Mouse (Mus musculus) neural tube, embryonic 14.5 days (tissue): Measurements from ENCODE around the gene Ppfibp1. TPM values are rescaled to one million over a fixed set of nuclear protein-coding genes. Genes with fewer than 3 reads are reported as not detected.

Source experiments
- ATAC-seq: fragments of 200-750 bp; cut with Nextera tagmentation; 2 replicates; pipeline ENCODE4 v1.8.0; 2017; ENCODE audit warnings: low read depth, mild to moderate bottlenecking, moderate TSS enrichment, moderate library complexity
- H3K27ac ChIP-seq: fragments of 300-500 bp; sonication (generic); 2 replicates; pipeline ENCODE4 v1.5.1; 2014; ENCODE audit warnings: low read depth, mild to moderate bottlenecking, control low read depth, low read length, moderate library complexity, mixed read lengths
- H3K27me3 ChIP-seq: fragments of 300-500 bp; sonication (generic); 2 replicates; pipeline ENCODE4 v1.6.1; 2014; ENCODE audit warnings: low read length; ENCODE audit not compliant: control insufficient read depth, insufficient read depth
- H3K36me3 ChIP-seq: fragments of 300-500 bp; sonication (generic); 2 replicates; pipeline ENCODE4 v1.6.1; 2014; ENCODE audit warnings: low read length, mixed read lengths; ENCODE audit not compliant: control insufficient read depth, insufficient read depth
- H3K4me1 ChIP-seq: fragments of 300-500 bp; sonication (generic); 2 replicates; pipeline ENCODE4 v1.6.1; 2014; ENCODE audit warnings: low read length; ENCODE audit not compliant: control insufficient read depth, insufficient read depth
- H3K4me2 ChIP-seq: fragments of 300-500 bp; sonication (generic); 2 replicates; pipeline ENCODE4 v1.6.1; 2014; ENCODE audit warnings: mild to moderate bottlenecking, low read depth, low read length, control low read depth
- H3K4me3 ChIP-seq: fragments of 300-500 bp; sonication (generic); 2 replicates; pipeline ENCODE4 v1.5.1; 2014; ENCODE audit warnings: low read depth, low read length, control low read depth, mixed read lengths
- H3K9ac ChIP-seq: fragments of 300-500 bp; sonication (generic); replicated peaks from 2 replicates; pipeline ENCODE4 v1.6.1; 2014; ENCODE audit warnings: low read depth, mild to moderate bottlenecking, control low read depth, low read length, mixed read lengths
- H3K9me3 ChIP-seq: fragments of 300-500 bp; sonication (generic); 2 replicates; pipeline ENCODE4 v1.6.1; 2016; ENCODE audit warnings: low read length; ENCODE audit not compliant: control insufficient read depth
- WGBS: fragments of 180-500 bp; shearing (Covaris S2); extraction: QIAGEN DNeasy Blood & Tissue Kit; methylation state at CpG from one replicate; pipeline ENCODE4 v1.1.7; 2014; 5-methylcytosine and 5-hydroxymethylcytosine counted together
- polyA plus RNA-seq: library from polyadenylated mRNA; unstranded; fragments of >200 nt; fragmentation: Nextera tagmentation; extraction: Ambion mirVana; gene quantifications from 2 replicates; pipeline ENCODE4 v1.2.1, GENCODE M21; 2014

Ppfibp1 gene
- polyA plus RNA-seq, 1 experiment from 2014 or later: 8.5 TPM

DNA sequence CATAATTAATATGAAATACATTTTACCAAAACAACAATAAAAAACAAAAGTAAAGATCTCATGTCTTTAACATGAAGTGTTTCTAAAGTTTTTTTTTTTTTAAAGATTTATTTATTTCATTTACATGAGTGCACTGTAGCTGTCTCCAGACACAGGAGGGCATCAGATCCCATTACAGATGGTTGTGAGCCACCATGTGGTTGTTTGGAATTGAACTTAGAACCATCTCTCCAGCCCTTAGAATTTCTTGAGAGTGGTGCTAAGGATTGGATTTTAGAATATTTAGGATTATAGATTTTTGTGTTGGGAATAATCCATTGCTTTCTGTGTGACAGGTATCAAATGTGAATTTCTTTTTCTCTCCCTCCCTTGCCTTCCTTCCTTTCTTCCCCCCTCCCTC, 55.7 kb downstream of the Ppfibp1 start:
- Histone ChIP-seq H3K27ac (no peak overlapping the region), H3K4me3 (no peak overlapping the region), H3K9ac (no peak overlapping the region), H3K27me3 (no peaks in the 10 kb centered on the region), H3K4me2 (no peak overlapping the region), H3K4me1 (no peaks in the 10 kb centered on the region), H3K9me3 (no peaks in the 10 kb centered on the region), H3K36me3 (no peaks in the 10 kb centered on the region)
- no peak for ATAC-seq

DNA sequence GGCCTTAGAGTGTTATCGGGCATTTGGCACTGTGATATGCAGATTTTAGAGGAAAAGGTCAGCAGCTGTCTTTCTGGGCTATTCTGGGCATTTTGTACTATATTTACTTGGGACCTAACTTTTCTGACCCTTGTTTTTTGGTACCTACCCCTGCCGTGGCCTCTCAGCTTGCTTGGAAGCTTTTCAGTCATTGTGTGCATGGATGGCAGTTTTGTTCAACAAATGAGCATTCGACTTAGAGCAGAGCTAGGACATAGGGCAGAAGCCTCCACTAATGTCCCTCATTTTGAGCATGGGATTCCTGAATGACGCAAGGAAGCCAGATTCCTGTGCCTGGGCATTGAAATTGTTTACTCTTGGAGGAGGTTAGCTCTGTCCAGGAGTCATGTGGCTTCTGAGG, 56.5 kb downstream of the Ppfibp1 start:
- no peaks in the 10 kb centered on the region for H3K27me3 ChIP-seq
- no peak for ATAC-seq
- no peaks in the 10 kb centered on the region for H3K4me1 ChIP-seq
- H3K36me3 ChIP-seq: no peaks in the 10 kb centered on the region
- H3K9me3 ChIP-seq: no peaks in the 10 kb centered on the region
- no peak overlapping the region for H3K27ac ChIP-seq
- WGBS: 64% methylated on average over 4 of the region's 4 CpGs
- H3K4me2 ChIP-seq: no peak overlapping the region
- no peak overlapping the region for H3K9ac ChIP-seq
- H3K4me3 ChIP-seq: no peak overlapping the region

DNA sequence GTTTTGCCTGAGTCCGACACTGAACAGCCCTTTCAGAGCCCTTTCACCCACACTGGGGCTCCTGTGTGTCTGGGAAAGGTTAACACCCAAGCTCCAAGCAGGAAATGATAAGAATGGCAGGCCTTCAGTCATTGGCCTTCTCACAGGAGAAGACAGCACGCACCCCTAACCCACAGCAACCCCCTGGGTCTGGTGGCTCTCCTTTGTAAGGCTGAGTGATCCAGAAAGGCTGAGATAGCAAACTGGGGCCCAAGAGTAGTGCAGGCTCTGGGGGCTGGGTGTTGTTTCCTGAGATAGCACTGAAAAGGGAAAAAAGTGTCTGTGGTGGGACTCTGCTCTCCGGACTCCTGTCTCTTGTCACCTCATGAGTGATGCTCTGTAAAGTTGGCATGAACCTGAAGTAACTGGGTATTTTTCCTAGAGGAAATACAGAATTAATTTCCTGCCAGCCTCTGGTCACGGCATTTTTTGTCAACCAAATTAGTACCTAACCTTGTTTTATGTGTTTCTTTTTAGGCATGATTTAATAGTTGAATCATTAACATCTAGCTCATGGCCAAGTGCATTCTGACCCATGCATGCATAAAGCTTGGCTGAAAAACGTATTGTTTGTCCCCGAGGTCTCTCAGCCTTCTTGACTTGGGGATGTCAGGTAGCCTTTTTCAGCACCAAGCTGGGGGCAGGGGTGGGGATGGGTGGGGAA, 58.2 kb downstream of the Ppfibp1 start:
- no peaks in the 10 kb centered on the region for H3K36me3 ChIP-seq
- no peaks in the 10 kb centered on the region for H3K9me3 ChIP-seq
- H3K4me3 ChIP-seq: no peak overlapping the region
- ATAC-seq: no peak
- 63% methylated on average over 6 of the region's 6 CpGs for WGBS
- no peak overlapping the region for H3K27ac ChIP-seq
- H3K27me3 ChIP-seq: no peaks in the 10 kb centered on the region
- H3K4me1 ChIP-seq: no peaks in the 10 kb centered on the region
- no peak overlapping the region for H3K9ac ChIP-seq
- no peak overlapping the region for H3K4me2 ChIP-seq

DNA sequence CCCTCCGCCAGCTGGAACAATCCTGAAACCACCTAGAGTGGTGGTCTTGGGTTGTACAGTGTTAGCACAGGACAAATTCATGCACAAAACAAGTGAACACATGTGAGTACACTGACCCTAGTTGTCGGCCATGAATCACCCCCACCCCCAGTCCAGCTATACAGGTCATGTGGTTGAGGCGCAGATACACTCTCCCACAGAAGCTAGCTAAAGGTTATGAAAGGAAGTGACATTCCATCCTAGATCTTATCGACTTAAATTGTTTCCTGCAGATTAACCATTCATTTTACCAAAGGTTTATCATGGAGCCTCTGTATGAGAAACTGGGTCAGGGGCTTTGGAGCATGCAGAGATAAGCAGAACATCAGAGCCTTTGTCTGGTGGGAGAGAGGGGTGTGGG, 58.9 kb downstream of the Ppfibp1 start:
- Histone ChIP-seq H3K4me3 (no peak overlapping the region), H3K9me3 (no peaks in the 10 kb centered on the region), H3K9ac (no peak overlapping the region), H3K36me3 (no peaks in the 10 kb centered on the region), H3K4me2 (no peak overlapping the region), H3K27me3 (no peaks in the 10 kb centered on the region), H3K4me1 (no peaks in the 10 kb centered on the region), H3K27ac (no peak overlapping the region)
- ATAC-seq: no peak
- 90% methylated on average over 4 of the region's 4 CpGs for WGBS

DNA sequence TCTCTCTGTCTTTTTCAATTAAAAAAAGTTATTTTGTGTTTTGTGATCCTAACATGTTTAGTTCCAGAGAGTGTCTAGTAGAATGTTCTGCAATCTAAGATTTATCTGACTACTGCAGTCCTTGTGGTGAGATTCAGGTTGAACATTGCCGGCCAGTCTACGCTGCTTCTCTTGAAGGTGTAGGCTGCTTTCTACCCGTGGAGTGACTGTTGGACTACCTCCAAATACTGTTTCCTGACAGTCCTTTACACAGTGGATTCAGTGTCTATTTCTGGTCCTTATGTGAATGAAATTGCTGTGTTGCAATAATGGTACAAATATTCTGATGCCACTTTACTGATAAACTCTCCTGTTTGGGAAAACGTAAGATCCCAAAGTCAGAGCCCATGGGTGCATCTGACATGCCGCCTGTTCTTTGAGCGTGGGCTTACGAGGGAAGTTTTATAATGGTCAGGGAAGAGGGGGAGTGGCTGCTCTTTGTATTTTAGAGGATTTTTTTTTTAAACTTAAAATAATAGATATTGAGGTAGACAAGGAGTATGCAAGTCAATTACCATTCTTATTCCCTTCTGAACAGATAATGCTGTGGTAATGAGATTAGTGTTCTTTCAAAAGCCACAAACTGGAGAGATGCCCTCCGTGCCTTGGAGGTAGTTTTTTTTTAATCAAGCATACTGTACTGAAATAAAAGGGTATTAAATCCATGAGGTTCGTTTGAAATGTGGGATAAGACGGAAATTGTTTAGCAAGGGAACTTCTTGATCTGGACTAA, 61.6 kb downstream of the Ppfibp1 start:
- Histone ChIP-seq H3K4me3 (no peak overlapping the region), H3K4me2 (no peak overlapping the region), H3K27me3 (no peaks in the 10 kb centered on the region), H3K9ac (no peak overlapping the region), H3K4me1 (no peaks in the 10 kb centered on the region), H3K9me3 (no peaks in the 10 kb centered on the region), H3K27ac (no peak overlapping the region), H3K36me3 (no peaks in the 10 kb centered on the region)
- ATAC-seq: no peak
- WGBS: 70% methylated on average over 10 of the region's 10 CpGs

DNA sequence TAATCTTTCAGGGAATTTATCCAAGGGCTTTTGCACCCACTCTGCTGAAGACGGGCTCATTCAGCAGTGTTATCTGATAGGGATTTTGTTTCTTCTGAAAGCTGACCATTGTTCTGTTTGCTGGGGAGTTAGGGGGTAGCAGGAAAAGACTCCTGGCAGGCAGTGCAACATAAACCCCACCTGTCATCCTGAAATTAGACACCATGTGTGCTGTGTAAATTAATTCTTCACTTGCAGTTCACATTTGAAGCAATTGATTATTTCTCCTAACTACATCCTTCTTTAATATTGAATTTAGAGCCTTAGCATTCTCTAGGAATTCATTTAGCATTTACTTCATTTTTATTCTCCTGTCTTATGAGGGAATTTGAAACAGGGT, 62.2 kb downstream of the Ppfibp1 start:
- WGBS: 55% methylated on average over 1 of the region's 1 CpGs
- ATAC-seq: no peak
- no peaks in the 10 kb centered on the region for H3K27me3 ChIP-seq
- H3K9ac ChIP-seq: no peak overlapping the region
- no peaks in the 10 kb centered on the region for H3K36me3 ChIP-seq
- no peak overlapping the region for H3K27ac ChIP-seq
- H3K9me3 ChIP-seq: no peaks in the 10 kb centered on the region
- H3K4me1 ChIP-seq: no peaks in the 10 kb centered on the region
- no peak overlapping the region for H3K4me3 ChIP-seq
- no peak overlapping the region for H3K4me2 ChIP-seq

DNA sequence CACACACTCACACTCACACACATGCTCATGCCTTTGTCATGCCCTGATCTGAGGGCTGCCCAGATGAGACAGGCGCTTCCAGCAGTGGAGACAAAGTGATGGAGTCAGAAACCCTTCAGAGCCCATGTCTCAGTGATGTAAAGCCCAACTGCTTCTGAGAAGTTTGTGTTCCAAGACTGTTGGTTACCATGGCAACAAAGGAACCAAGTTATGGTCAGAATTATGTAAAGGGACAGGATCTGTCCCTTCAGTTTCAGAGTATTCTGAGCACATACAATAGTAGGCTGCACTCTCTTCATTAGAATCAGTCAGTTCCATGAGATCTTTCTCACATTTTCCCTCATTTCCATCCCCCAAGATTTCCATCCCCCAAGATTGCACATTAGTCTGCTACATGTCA, 66.0 kb downstream of the Ppfibp1 start, which contains the start of gene 1700034J05Rik:
Gene 1700034J05Rik, minus strand, starts transcription at position 165 of the 400 bp plus-strand sequence.
- Histone ChIP-seq H3K4me1 (no peaks in the 10 kb centered on the region), H3K4me3 (no peak within 1 kb of the TSS), H3K9me3 (no peaks in the 10 kb centered on the region), H3K27ac (no peak within 1 kb of the TSS), H3K9ac (no peak within 1 kb of the TSS), H3K27me3 (no peaks in the 10 kb centered on the region), H3K36me3 (no peaks in the 10 kb centered on the region), H3K4me2 (no peak within 1 kb of the TSS)
- ATAC-seq: no peak
- WGBS: 94% methylated on average over 1 of the region's 1 CpGs

DNA sequence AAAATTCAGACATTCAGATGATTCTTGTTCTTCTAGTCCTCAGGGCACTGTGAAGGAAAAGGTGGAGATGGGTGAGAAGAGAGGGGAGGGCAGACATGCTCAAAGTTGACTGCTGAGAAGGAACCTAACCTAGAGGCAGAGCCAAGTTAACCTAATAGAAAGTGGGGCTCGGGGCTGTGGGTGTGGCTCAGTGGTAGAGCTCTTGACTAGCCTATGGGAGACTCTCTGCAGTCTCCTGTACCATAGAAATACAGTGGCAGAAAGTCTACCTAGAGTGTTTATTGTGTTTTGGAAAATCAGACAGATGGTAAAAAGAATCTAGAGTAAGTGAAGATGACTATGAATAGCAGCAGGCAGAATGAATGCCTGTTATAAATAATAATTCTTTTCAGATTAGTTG, 67.2 kb downstream of the Ppfibp1 start:
- WGBS: 70% methylated on average over 1 of the region's 1 CpGs
- H3K9me3 ChIP-seq: no peaks in the 10 kb centered on the region

DNA sequence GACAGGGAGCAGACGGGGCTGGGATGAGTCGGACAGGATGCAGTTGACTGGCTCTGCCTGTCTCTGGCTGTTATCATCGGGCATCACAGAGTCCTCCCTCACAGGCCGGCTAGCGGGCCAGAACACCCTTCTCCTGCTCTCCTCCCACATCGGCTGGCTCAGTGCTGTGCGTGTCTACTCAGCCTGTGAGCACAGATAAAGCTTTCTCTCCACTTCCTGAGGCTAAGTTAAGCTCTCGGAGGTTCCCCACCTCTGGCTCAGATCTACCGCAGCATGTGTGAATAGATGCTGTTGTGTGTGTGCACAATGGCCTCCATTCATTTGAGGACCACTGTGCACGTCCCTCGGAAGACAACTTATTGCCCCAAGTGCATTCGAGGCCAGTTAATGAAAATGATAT, 67.6 kb downstream of the Ppfibp1 start:
- WGBS: 36% methylated on average over 12 of the region's 12 CpGs
- no peak for ATAC-seq
- no peak overlapping the region for H3K27ac ChIP-seq
- no peak overlapping the region for H3K4me3 ChIP-seq
- H3K27me3 ChIP-seq: no peaks in the 10 kb centered on the region
- no peaks in the 10 kb centered on the region for H3K9me3 ChIP-seq
- H3K4me1 ChIP-seq: no peaks in the 10 kb centered on the region
- no peaks in the 10 kb centered on the region for H3K36me3 ChIP-seq
- H3K9ac ChIP-seq: no peak overlapping the region
- H3K4me2 ChIP-seq: no peak overlapping the region

More for the DNA sequence above, 67.2 kb downstream of the Ppfibp1 start:
- H3K4me1 ChIP-seq: no peaks in the 10 kb centered on the region
- no peak overlapping the region for H3K9ac ChIP-seq
- H3K27me3 ChIP-seq: no peaks in the 10 kb centered on the region
- no peak for ATAC-seq
- no peak overlapping the region for H3K27ac ChIP-seq
- no peaks in the 10 kb centered on the region for H3K36me3 ChIP-seq
- H3K4me2 ChIP-seq: no peak overlapping the region
- no peak overlapping the region for H3K4me3 ChIP-seq
